Mouse (Mus musculus) adrenal gland, postnatal 4 days (tissue): ENCODE data around the gene Serpinb9. TPM values are rescaled to one million over a fixed set of nuclear protein-coding genes. Genes with fewer than 3 reads are reported as not detected.
"Not testable (repeated sequence)": the region's sequence is repeated elsewhere in the genome, so short reads cannot be mapped to it uniquely, and the experiment has no call there.

Experiments
- DNase-seq, 2 experiments: peaks; one replicate each; pipeline ENCODE4 v3.0.0; 2021 to 2022; ENCODE audit warnings: low spot score in 2 of 2, mixed read lengths in 2 of 2
- total RNA-seq, 2 experiments: library from RNA; stranded (reverse); gene quantifications; 2 replicates each; pipeline ENCODE4 v1.2.3; 2021

Serpinb9 gene
- total RNA-seq, 2 experiments from 2014 or later = 18.3 to 18.7 TPM

- DNase-seq = no peak
Observed at GRCm38 (mm10) chr13:33001341-33001740, 1.7 kb upstream of the Serpinb9 start.

GRCm38 (mm10) chr13:33003523-33004413, 718 bp downstream of the Serpinb9 start:
- DNase-seq = no peak

GRCm38 (mm10) chr13:33004414-33005105, 1.5 kb downstream of the Serpinb9 start:
- DNase-seq = peak; percentile 54 to 84

GRCm38 (mm10) chr13:33005501-33006075, 2.5 kb downstream of the Serpinb9 start:
- no peak for DNase-seq

- DNase-seq = no peak
Observed at GRCm38 (mm10) chr13:33006555-33006954, 3.5 kb downstream of the Serpinb9 start.

- no peak for DNase-seq
Observed at GRCm38 (mm10) chr13:33012395-33012794, 9.3 kb downstream of the Serpinb9 start.

GRCm38 (mm10) chr13:33013271-33013670, 10.2 kb downstream of the Serpinb9 start:
- no peak for DNase-seq

- no peak for DNase-seq
Observed at GRCm38 (mm10) chr13:33022371-33022770, 19.3 kb downstream of the Serpinb9 start.

GRCm38 (mm10) chr13:33026427-33027057, 23.5 kb downstream of the Serpinb9 start:
- DNase-seq = no peak

- DNase-seq = no peak
Observed at GRCm38 (mm10) chr13:33027244-33027643, 24.2 kb downstream of the Serpinb9 start, which contains the start of gene Serpinb9b. Gene Serpinb9b (plus strand): TSS chr13:33027416.

- DNase-seq = no peak
Observed at GRCm38 (mm10) chr13:33028146-33028545, 25.1 kb downstream of the Serpinb9 start.

- no peak for DNase-seq
Observed at GRCm38 (mm10) chr13:33028550-33028949, 25.5 kb downstream of the Serpinb9 start.

GRCm38 (mm10) chr13:33029478-33029877, 26.4 kb downstream of the Serpinb9 start:
- DNase-seq = not testable (repeated sequence)

GRCm38 (mm10) chr13:33030281-33030680, 27.2 kb downstream of the Serpinb9 start:
- no peak for DNase-seq

GRCm38 (mm10) chr13:33035506-33035905, 32.5 kb downstream of the Serpinb9 start:
- DNase-seq = no peak

GRCm38 (mm10) chr13:33043542-33043941, 40.5 kb downstream of the Serpinb9 start:
- no peak for DNase-seq

- DNase-seq = no peak
Observed at GRCm38 (mm10) chr13:33047234-33047633, 44.2 kb downstream of the Serpinb9 start.

- DNase-seq = no peak
Observed at GRCm38 (mm10) chr13:33048187-33048586, 45.1 kb downstream of the Serpinb9 start.

- DNase-seq = no peak
Observed at GRCm38 (mm10) chr13:33051697-33052096, 48.6 kb downstream of the Serpinb9 start.

- DNase-seq = no peak
Observed at GRCm38 (mm10) chr13:33063048-33063447, 60.0 kb downstream of the Serpinb9 start.
